Mouse (Mus musculus): Measurements from ENCODE around the gene Phlpp2. TPM values are rescaled to one million over a fixed set of nuclear protein-coding genes. Genes with fewer than 3 reads are reported as not detected.

Phlpp2 gene
- polyA plus RNA-seq, 1 experiment from 2014 or later = 4.1 TPM

DNA sequence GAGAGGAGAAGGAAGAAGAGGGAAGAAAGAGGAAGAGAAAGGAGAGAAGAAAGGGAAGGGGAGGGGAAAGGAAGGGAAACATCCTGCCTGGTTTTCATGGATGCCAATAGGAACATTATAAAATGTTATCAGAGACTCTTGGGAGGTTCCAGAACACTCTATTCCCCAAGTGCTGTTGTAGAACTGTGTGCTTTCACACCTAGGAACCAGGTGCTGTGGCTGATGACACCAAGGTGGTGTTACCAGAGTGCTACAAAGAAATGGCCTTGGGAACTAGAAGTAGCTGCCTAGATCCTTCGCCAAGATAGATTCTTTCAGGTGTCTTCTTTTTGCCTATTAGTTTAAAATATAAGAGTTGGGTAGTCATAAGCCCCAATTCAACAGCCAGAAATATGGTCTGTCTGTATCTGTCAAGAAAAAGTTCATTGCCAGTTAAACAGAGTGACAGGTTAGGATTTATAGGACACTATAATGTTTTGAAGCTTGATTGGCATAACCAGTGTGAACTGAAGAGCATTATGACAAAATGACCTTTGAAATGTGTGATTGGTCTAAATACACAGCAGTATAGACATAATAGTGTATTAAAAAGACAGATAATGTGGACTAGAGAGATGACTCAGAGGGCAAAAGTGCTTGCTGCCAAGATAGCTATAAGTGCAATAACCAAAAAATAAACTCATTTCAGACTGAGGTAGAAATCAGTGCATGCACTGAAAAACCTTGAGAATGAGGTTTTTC, 36.8 kb downstream of the Phlpp2 start:
- no peak overlapping the region for H3K9ac ChIP-seq
- ATAC-seq (ENCODE audit: low FRiP score) = no peak
- no peaks in the 10 kb centered on the region for H3K4me1 ChIP-seq (replicated peaks)
- peaks cover 43% of the 10 kb centered on the region for H3K36me3 ChIP-seq
- 97% methylated on average over 1 of the region's 1 CpGs for WGBS
- no peaks in the 10 kb centered on the region for H3K27me3 ChIP-seq
- H3K9me3 ChIP-seq = no peaks in the 10 kb centered on the region
- no peak overlapping the region for H3K4me3 ChIP-seq
- no peak overlapping the region for H3K4me2 ChIP-seq
- H3K27ac ChIP-seq = no peak overlapping the region

DNA sequence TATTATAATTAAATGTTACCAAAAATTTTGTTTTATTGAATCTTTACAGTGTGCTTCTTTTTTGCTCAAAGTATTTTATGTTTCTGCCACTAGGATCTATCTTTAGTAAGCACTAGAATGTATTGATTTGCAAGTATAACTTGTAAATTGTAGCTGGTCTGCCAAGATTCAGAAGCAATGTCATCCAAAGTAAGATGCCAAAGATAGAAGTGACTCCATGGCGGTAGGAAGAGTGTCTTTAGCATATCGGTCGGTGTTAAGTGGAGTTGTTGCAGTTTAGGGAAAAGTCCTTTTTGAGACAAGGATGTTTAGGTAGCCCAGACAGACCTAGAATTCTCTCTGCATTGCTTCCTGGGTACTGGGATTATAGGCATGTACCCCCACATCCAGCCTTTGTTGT, 38.6 kb downstream of the Phlpp2 start:
- H3K27me3 ChIP-seq = no peaks in the 10 kb centered on the region
- H3K27ac ChIP-seq = no peak overlapping the region
- no peak overlapping the region for H3K4me2 ChIP-seq
- no peak overlapping the region for H3K4me3 ChIP-seq
- 96% methylated on average over 3 of the region's 3 CpGs for WGBS
- H3K36me3 ChIP-seq = peaks cover 48% of the 10 kb centered on the region
- no peak overlapping the region for H3K9ac ChIP-seq
- H3K9me3 ChIP-seq = no peaks in the 10 kb centered on the region
- no peak for ATAC-seq (ENCODE audit: low FRiP score)
- no peaks in the 10 kb centered on the region for H3K4me1 ChIP-seq (replicated peaks)

DNA sequence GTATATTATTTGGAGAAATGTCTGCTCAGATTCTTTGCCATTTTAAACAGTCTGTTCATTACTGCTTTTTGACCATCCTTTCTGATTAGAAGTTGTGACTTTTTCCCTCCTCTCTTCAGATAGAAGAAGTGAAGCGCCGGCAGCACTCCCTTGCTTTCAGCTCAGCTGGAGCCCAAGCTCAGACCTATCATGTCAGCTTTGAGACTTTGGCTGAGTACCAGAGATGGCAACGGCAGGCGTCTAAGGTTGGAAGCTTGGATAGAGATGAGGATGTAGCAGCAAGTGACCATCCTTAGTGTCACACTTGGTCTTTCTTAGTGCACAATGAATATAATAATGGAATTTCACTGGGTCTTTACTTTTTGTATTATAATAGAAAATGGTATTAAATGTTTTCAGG, 39.0 kb downstream of the Phlpp2 start:
- H3K4me3 ChIP-seq = no peak overlapping the region
- no peak overlapping the region for H3K27ac ChIP-seq
- no peaks in the 10 kb centered on the region for H3K4me1 ChIP-seq (replicated peaks)
- H3K4me2 ChIP-seq = no peak overlapping the region
- H3K36me3 ChIP-seq = peaks cover 53% of the 10 kb centered on the region
- H3K9me3 ChIP-seq = no peaks in the 10 kb centered on the region
- WGBS = 92% methylated on average over 4 of the region's 4 CpGs
- no peaks in the 10 kb centered on the region for H3K27me3 ChIP-seq
- ATAC-seq (ENCODE audit: low FRiP score) = no peak
- no peak overlapping the region for H3K9ac ChIP-seq

DNA sequence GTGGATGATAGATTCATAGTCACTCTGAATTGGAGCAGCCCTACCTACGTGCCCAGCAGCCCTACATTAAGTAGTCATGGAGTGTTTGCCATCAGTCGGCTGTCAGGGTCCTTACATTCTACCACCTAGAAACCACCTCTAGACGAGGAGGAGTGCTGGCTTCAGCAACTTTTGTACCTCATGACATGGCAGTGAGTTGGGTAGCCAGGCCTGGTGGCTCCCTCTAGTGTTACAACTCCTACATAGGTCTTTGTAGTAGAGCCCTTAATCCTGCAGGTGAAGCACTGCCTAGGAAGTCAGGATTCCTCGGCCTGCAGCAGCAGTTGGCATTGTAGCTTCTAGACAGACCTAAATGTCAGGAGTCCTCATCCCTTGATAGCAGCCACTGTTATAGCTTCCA, 48.9 kb downstream of the Phlpp2 start:
- no peaks in the 10 kb centered on the region for H3K27me3 ChIP-seq
- ATAC-seq (ENCODE audit: low FRiP score) = no peak
- H3K4me1 ChIP-seq (replicated peaks) = peaks cover 6% of the 10 kb centered on the region
- no peak overlapping the region for H3K9ac ChIP-seq
- H3K4me3 ChIP-seq = no peak overlapping the region
- no peak overlapping the region for H3K27ac ChIP-seq
- H3K36me3 ChIP-seq = peaks cover 59% of the 10 kb centered on the region
- H3K9me3 ChIP-seq = no peaks in the 10 kb centered on the region
- 68% methylated on average over 4 of the region's 4 CpGs for WGBS
- H3K4me2 ChIP-seq = no peak overlapping the region

DNA sequence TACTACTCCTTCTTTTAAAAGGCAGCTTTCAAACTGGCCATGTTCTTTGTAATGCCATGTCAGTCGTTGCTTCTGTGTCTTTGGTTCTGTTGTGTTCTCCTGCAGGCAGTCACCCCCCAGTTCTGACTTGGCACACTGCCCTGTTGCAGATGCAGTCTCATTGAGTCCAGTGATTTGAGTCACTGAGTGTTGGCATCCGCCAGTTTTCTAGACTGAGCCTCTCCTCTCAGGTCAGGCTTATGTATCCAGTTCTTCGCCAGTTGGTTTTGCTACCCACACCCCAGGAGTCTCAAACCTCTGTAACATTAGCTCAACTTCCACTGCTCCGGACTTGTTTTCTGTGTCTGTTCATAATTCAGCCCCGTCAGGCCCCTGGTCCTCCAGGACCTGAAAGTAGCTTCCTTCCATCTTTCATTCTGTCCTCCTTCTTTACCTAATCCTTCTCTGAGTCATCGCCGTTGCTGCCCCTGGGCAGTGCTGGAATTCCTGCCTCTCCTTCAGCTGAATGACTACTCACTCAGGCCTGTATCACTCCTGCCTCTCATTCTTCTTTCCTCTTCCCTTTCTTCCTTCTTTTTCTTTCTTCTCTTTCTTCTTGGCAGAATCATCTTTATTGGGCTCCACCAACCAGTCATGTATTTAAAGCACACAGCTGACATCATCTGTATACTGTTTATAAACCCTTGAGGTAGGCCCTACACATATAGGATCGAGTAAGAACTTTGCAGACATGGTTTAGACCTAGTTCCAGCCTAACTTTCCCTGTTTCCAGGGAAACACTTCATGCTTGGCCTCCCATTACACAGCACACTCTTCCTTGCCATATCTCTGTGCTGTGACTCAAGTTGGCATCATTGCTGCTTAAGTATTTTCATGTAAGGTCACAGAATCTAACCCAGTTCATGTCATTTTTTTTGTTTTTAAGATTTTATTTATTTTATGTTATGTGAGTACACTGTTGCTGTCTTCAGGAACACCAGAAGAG, 52.4 kb downstream of the Phlpp2 start:
- ATAC-seq (ENCODE audit: low FRiP score) = no peak
- peaks cover 50% of the 10 kb centered on the region for H3K36me3 ChIP-seq
- peaks cover 6% of the 10 kb centered on the region for H3K4me1 ChIP-seq (replicated peaks)
- no peaks in the 10 kb centered on the region for H3K9me3 ChIP-seq
- no peak overlapping the region for H3K27ac ChIP-seq
- 85% methylated on average over 8 of the region's 8 CpGs for WGBS
- no peak overlapping the region for H3K4me3 ChIP-seq
- H3K9ac ChIP-seq = no peak overlapping the region
- H3K27me3 ChIP-seq = no peaks in the 10 kb centered on the region
- no peak overlapping the region for H3K4me2 ChIP-seq

DNA sequence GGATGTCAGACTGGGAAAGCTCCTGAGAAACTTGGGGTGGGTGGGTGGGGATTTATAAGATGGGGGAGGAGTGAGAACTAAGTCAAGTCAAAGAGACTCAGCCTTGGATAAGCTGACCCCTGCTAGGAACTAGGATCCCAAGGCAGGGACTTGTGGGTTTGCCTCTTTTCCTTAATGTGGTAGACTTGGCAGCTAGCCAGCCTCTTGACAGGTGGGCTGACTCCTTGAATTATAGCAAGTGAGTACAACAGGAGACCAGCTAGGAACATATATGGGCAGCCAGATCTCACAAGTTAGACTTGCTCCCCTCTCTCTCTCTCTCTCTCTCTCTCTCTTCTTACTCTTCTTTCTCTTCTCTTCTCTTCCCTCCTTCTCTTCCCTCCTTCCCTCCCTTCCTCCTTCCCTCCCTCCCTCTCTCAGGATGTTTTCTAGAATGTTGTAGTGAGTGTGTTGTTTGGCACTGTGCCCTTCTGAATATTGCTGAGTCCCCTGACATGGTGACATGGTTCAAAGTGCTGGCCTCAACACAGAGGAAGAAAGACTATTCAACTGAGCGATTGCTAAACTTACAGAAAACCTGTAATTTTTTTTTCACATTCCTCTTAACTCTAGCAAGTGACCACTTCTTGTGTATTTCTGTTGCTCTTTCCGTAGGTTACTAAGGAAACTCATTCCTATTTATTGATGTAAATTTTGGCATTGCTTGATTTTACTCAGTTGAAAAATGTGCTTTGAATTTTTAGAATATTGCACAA, 73.4 kb downstream of the Phlpp2 start:
- WGBS = 88% methylated on average over 2 of the region's 2 CpGs
- H3K27me3 ChIP-seq = no peaks in the 10 kb centered on the region
- no peak overlapping the region for H3K4me2 ChIP-seq
- H3K9me3 ChIP-seq = no peaks in the 10 kb centered on the region
- no peak overlapping the region for H3K27ac ChIP-seq
- no peak overlapping the region for H3K9ac ChIP-seq
- H3K4me1 ChIP-seq (replicated peaks) = peaks cover 11% of the 10 kb centered on the region; the same call in 1 of the 2 replicates
- no peak overlapping the region for H3K4me3 ChIP-seq
- no peak for ATAC-seq (ENCODE audit: low FRiP score)
- H3K36me3 ChIP-seq = peaks cover 48% of the 10 kb centered on the region

DNA sequence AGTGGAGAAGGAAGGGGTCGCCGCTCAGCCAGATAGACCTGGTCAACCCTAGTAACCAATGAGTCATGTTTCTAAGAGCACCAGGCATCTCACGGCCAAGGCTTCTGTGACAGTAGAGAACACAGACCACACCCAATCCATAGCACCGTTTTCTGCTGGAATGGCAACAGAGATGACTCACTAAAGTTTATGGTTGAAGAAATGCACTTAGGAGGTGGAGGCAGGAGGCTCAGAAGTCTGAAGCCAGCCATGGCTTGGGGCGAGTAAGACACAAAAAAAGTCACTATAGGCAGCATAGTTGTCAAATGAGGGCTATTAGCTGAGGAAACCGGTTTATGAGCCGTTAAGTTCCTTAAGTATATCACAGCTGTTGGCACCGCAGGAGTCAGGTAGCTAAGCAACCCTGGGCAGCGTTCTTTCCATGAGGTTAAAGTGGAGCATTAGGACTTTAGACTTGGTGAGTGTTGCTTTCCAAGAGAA, 76.9 kb downstream of the Phlpp2 start:
- Histone ChIP-seq H3K27ac (no peak overlapping the region), H3K4me2 (no peak overlapping the region), H3K4me1 (replicated peaks) (peaks cover 28% of the 10 kb centered on the region), H3K27me3 (peaks cover 6% of the 10 kb centered on the region; the same call in 1 of the 2 replicates), H3K9me3 (no peaks in the 10 kb centered on the region), H3K9ac (no peak overlapping the region), H3K4me3 (no peak overlapping the region), H3K36me3 (peaks cover 24% of the 10 kb centered on the region)
- ATAC-seq (ENCODE audit: low FRiP score) = no peak
- WGBS = 58% methylated on average over 9 of the region's 9 CpGs

DNA sequence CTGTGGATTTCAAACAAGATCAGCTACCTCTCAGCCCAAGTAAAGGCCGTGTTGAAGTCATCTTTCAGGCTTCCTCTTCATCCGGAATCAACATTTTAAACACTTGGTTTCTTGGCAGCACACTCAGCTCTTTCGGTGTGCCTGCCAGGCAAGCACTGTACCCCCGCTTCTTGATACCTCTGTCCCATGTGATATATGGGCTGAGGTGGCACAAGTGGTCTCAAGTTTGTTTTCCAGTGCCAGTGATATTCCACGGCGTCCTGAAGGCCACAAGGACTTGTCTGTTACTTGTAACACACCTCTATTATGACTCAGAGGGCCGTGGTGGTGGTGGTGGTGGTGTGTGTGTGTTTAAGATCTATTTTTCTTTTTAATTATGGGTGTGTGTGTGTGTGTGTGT, 77.4 kb downstream of the Phlpp2 start:
- no peak for ATAC-seq (ENCODE audit: low FRiP score)
- Histone ChIP-seq H3K4me3 (no peak overlapping the region), H3K27me3 (peaks cover 6% of the 10 kb centered on the region; the same call in 1 of the 2 replicates), H3K9me3 (no peaks in the 10 kb centered on the region), H3K4me1 (replicated peaks) (peaks cover 28% of the 10 kb centered on the region), H3K27ac (no peak overlapping the region), H3K9ac (no peak overlapping the region), H3K4me2 (no peak overlapping the region), H3K36me3 (peaks cover 19% of the 10 kb centered on the region)
- 86% methylated on average over 7 of the region's 7 CpGs for WGBS

DNA sequence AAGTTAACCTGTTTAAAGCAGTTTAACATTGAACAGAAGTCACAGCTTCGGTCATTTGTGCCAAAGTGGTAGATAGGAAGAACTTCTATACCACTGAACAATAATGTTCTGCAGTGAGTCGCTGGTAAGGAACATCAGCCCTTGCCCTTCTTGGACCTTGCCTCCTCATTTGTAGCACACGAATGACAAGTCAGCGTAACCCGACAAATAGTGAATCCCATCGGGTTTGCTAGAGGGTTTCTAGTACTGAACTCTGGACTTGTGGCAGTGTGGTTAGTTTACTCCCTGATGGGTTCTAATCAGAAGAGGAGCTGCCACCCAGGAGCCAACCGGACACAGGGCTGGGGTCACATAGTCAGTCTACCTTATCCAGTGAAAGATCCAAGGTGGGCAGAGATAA, 77.9 kb downstream of the Phlpp2 start:
- H3K27ac ChIP-seq = no peak overlapping the region
- 91% methylated on average over 7 of the region's 7 CpGs for WGBS
- peaks cover 13% of the 10 kb centered on the region for H3K36me3 ChIP-seq
- H3K9ac ChIP-seq = no peak overlapping the region
- H3K4me3 ChIP-seq = no peak overlapping the region
- H3K4me1 ChIP-seq (replicated peaks) = peaks cover 28% of the 10 kb centered on the region
- H3K9me3 ChIP-seq = no peaks in the 10 kb centered on the region
- peaks cover 6% of the 10 kb centered on the region; the same call in 1 of the 2 replicates for H3K27me3 ChIP-seq
- no peak for ATAC-seq (ENCODE audit: low FRiP score)
- no peak overlapping the region for H3K4me2 ChIP-seq

DNA sequence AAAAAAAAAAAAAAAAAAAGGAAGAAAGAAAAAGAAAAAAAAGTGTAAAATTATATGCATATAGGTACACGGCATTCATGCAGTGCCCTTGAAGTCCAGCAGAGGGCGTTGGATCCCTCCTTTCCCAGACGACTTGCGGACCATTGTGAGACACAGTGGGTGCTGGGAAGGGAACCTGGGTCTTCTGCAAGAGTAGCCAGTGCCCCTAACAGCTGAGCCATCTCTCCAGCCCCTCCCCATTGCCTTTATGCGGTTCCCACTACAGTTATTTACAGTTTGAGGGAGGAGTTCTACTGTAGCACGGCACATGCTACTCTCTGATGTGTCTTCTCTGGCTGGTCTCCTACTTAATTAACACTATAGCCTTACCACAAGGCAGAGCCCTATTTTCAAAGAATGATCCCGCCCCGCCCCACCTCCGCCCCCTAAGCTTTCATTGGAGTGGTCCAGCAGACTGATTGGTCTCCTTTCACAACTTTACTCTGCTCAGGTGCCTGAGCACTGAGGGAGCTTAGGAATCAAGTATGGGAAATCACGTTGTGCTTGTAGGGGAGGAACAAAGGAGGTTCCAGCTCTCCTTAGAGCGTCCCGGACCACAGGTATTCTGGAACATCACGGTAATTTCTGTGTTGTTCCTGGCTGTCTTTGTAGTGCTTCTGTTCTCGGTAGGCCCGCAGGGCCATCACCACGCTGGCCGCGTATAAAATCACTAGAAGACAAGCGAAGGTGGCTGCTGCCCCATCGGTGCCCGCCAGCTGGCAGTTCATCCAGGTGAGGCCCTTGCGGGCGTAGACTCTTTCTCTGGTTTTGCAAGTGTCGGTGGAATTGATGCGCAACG, 79.3 kb downstream of the Phlpp2 start:
- H3K9ac ChIP-seq = peak overlapping the region; percentile 74
- H3K4me1 ChIP-seq (replicated peaks) = peaks cover 28% of the 10 kb centered on the region
- H3K9me3 ChIP-seq = no peaks in the 10 kb centered on the region
- peaks cover 6% of the 10 kb centered on the region; the same call in 1 of the 2 replicates for H3K27me3 ChIP-seq
- H3K4me2 ChIP-seq = peak overlapping the region; percentile 62
- peak; percentile 73 for ATAC-seq (ENCODE audit: low FRiP score)
- peak overlapping the region; percentile 40 for H3K4me3 ChIP-seq
- H3K36me3 ChIP-seq = peaks cover 10% of the 10 kb centered on the region; the same call in 1 of the 2 replicates
- peak overlapping the region; percentile 82 for H3K27ac ChIP-seq
- 3% methylated on average over 26 of the region's 26 CpGs for WGBS

DNA sequence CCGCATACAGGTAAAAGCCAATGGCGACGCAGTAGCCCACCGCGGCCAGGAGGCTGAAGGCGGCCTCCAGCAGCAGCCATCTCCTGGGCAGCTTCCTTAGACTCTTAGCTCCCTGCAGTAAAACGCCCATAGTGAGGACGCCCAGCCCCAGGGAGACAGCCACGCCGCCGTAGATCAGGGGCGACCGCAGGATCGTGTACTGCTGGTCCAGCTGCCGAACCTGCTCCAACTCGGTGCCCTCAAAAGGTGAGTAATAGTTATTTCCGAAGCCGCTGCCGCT, 79.9 kb downstream of the Phlpp2 start:
- peaks cover 10% of the 10 kb centered on the region; the same call in 1 of the 2 replicates for H3K36me3 ChIP-seq
- peak overlapping the region; percentile 74 for H3K9ac ChIP-seq
- peaks cover 6% of the 10 kb centered on the region; the same call in 1 of the 2 replicates for H3K27me3 ChIP-seq
- peak overlapping the region; percentile 82 for H3K27ac ChIP-seq
- peaks cover 28% of the 10 kb centered on the region for H3K4me1 ChIP-seq (replicated peaks)
- peak overlapping the region; percentile 62 for H3K4me2 ChIP-seq
- WGBS = 5% methylated on average over 19 of the region's 19 CpGs
- peak; percentile 46 for ATAC-seq (ENCODE audit: low FRiP score)
- no peaks in the 10 kb centered on the region for H3K9me3 ChIP-seq
- H3K4me3 ChIP-seq = peak overlapping the region; percentile 40

Data from hindbrain, embryonic 13.5 days (tissue).